Comparison of ENCODE assay signal across 23 mouse cellular contexts in the genomic region with DNA sequence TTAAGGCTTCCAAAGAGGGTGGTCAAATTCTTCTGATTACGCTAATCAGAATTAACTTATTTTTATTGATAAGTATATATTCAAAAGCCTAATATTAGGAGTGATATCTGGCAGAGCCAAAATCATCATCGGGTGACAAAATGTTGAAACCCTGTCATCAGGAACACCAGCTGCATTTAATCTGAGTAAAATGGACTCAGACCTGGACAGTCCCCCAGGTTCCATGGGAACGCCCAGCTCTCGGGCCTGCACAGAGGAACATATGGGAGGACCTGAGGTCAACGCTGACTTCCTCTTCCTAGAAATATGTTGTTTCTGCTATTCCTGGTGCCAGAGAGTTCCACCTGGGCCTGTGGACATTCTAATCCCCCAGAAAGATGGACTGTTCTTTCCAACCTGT.
A peak's percentile ranks its signal among the peaks of the same experiment; 100 is the strongest.
DNase-seq lines count a peak whose midpoint lies in the region; ATAC-seq and TF ChIP-seq lines count a peak whose summit lies in the region.
"Had no signal": no experiment of that assay in that cellular context is flagged by ENCODE, and none has a peak within 500 bp of the region (broad histone marks: within the 10 kb centered on the region; RNA-seq: fewer than 3 reads in every experiment).

No protein-coding gene starts in this region.

- H3K27ac ChIP-seq in stomach, postnatal 0 days (replicated peaks): peak overlapping the region; percentile 69
- H3K27ac ChIP-seq: forebrain, embryonic 12.5 days; forebrain, embryonic 15.5 days; heart, embryonic 13.5 days; hindbrain, embryonic 12.5 days; hindbrain, embryonic 15.5 days; intestine, embryonic 15.5 days had no signal

- H3K4me2 ChIP-seq in stomach, postnatal 0 days (replicated peaks; ENCODE audit: low read depth): no peak overlapping the region
- H3K4me2 ChIP-seq: forebrain, embryonic 12.5 days; forebrain, embryonic 15.5 days; heart, embryonic 13.5 days; hindbrain, embryonic 12.5 days; hindbrain, embryonic 15.5 days; intestine, embryonic 15.5 days had no signal

- H3K9ac ChIP-seq in stomach, postnatal 0 days (ENCODE audit: low read length): no peak overlapping the region
- H3K9ac ChIP-seq: forebrain, embryonic 12.5 days; forebrain, embryonic 15.5 days; heart, embryonic 13.5 days; hindbrain, embryonic 12.5 days; hindbrain, embryonic 15.5 days; intestine, embryonic 15.5 days had no signal

- H3K36me3 ChIP-seq in stomach, postnatal 0 days (ENCODE audit: control insufficient read depth, insufficient read depth, low read length): no peaks in the 10 kb centered on the region
- H3K36me3 ChIP-seq: forebrain, embryonic 12.5 days; forebrain, embryonic 15.5 days; G1E; heart, embryonic 13.5 days; hindbrain, embryonic 12.5 days; hindbrain, embryonic 15.5 days; intestine, embryonic 15.5 days had no signal

- TF ChIP-seq EP300 in stomach, postnatal 0 days (optimal IDR thresholded peaks at IDR 0.05): no peak

- intact Hi-C loops in heart, postnatal 25 days (cut with DNase I): no loop called here

- H3K4me3 ChIP-seq in stomach, postnatal 0 days (ENCODE audit: low read depth, low read length): no peak overlapping the region
- H3K4me3 ChIP-seq: forebrain, embryonic 12.5 days; forebrain, embryonic 15.5 days; heart, embryonic 13.5 days; hindbrain, embryonic 12.5 days; hindbrain, embryonic 15.5 days; intestine, embryonic 15.5 days had no signal

- WGBS in stomach, postnatal 0 days: 72% methylated on average over 5 of the region's 5 CpGs

- peaks cover 6% of the 10 kb centered on the region for H3K4me1 ChIP-seq in stomach, postnatal 0 days (replicated peaks; ENCODE audit: control insufficient read depth, insufficient read depth)
- H3K4me1 ChIP-seq: hindbrain, embryonic 12.5 days had no signal

- TF ChIP-seq CTCF in stomach, postnatal 0 days (IDR thresholded peaks at IDR 0.05; ENCODE audit: low read depth): no peak

- no peaks in the 10 kb centered on the region for H3K27me3 ChIP-seq in stomach, postnatal 0 days (ENCODE audit: control insufficient read depth, insufficient read depth, low read length)
- H3K27me3 ChIP-seq: CH12.LX; forebrain, embryonic 12.5 days; forebrain, embryonic 15.5 days; heart, embryonic 13.5 days; hindbrain, embryonic 12.5 days; hindbrain, embryonic 15.5 days; intestine, embryonic 15.5 days; Patski had no signal

- no peak for ATAC-seq in stomach, postnatal 0 days (ENCODE audit: low FRiP score, low TSS enrichment)
- ATAC-seq in frontal cortex, adult (ENCODE audit: low TSS enrichment): no peak
- ATAC-seq: forebrain, embryonic 15.5 days; intestine, embryonic 15.5 days; Patski had no signal

- no peaks in the 10 kb centered on the region for H3K9me3 ChIP-seq in stomach, postnatal 0 days (ENCODE audit: control insufficient read depth, low read length)
- H3K9me3 ChIP-seq: forebrain, embryonic 12.5 days; forebrain, embryonic 15.5 days; G1E; heart, embryonic 13.5 days; hindbrain, embryonic 12.5 days; hindbrain, embryonic 15.5 days; intestine, embryonic 15.5 days had no signal

- DNase-seq in heart, adult 11 months: peak; percentile 91
- no peak for DNase-seq in heart, postnatal 25 days (ENCODE audit: low spot score)
- peak; percentile 22 for DNase-seq in testis, postnatal 10 days (ENCODE audit: low spot score)
- DNase-seq in testis, postnatal 14 days (ENCODE audit: low spot score): no peak
- DNase-seq in stomach, postnatal 0 days (ENCODE audit: low spot score): no peak
- DNase-seq: adrenal gland, postnatal 10 days; adrenal gland, postnatal 36 days; B cell, adult 2 months; cerebellum, adult 9-11 months; gastrocnemius, postnatal 10 days; gastrocnemius, postnatal 36 days; heart, postnatal 14 days; kidney, adult 18-20 months had no signal

Comparison
In these comparisons a context has a peak if more than half of its experiments do, and no peak if none do; other contexts are left out.
1. DNase-seq: peak in heart, adult 11 months (single experiment) and testis, postnatal 10 days (single experiment); none in heart, postnatal 25 days (single experiment), testis, postnatal 14 days (single experiment) and stomach, postnatal 0 days (single experiment).